Mouse (Mus musculus) ES-CJ7 (cell line): ENCODE results near the gene Pakap.

Experiments
- DNase-seq: peaks from one replicate; pipeline ENCODE4 v3.0.0; 2011; ENCODE audit warnings: low read depth, low spot score

The Pakap gene

GRCm38 (mm10) chr4:57798286-57799018 lies 230.5 kb downstream of the Pakap start:
- peak; percentile 57 for DNase-seq

- DNase-seq: no peak
Observed at GRCm38 (mm10) chr4:57799297-57799696, 231.3 kb downstream of the Pakap start.

- DNase-seq: no peak
Observed at GRCm38 (mm10) chr4:57801239-57801638, 233.3 kb downstream of the Pakap start.

DNA sequence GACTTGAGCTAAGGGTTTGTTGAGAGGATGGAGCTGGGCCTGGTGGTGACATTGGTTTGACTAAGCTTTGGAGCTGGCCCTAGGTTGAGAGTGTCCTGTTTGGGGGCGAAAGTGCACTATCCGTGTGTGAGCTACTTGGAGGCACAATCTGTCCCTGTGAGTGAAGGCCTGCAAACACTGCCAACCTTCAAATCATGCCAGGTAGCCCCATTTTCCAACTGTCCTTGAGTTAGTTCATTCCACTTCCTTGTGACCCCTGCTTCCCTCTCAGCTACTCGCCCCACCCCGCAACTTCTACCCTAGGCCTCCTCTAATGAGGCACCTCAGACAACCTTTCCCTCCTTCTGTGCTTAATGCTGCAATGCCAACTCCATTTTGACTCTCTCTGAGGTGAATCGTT lies 234.0 kb downstream of the Pakap start:
- DNase-seq: no peak

DNA sequence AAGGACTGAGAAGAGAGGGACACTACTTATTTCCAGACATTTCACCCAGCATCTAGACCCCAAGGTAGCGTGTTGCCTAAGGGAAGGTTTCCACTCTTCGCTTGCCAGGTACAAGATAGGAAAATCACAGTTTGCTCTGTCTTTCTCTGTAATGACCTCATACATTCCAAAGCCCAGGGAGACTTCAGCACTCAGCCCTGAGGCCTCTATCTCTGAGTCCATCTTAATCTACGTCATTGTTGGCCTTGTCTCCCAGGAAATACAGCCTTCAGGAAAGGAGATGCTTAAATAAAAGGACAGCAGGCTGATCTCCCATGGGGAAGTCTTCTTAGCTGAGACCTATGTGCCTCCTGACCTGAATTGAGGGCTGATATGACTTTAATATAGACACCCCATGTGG lies 234.4 kb downstream of the Pakap start:
- no peak for DNase-seq

- no peak for DNase-seq
Observed at GRCm38 (mm10) chr4:57804902-57805301, 236.9 kb downstream of the Pakap start.

DNA sequence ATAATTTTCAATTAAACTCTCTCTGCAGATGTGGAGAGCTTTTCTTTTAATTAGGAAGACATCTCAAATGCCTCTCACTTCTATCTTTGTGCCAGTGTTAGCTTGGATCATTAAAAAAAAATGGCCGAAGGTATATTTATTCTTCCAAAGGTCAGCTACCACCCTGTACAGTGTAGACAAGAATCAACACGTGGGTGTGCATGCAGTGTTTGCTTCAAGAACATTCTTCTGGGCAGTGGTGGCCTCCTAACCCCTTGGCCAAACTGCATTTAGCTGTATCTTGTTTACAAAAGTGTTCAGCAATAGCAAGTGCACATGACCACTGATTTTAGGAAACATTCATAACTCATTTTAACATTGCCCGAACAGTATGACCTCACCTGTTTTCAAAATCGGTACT lies 241.5 kb downstream of the Pakap start:
- no peak for DNase-seq

DNA sequence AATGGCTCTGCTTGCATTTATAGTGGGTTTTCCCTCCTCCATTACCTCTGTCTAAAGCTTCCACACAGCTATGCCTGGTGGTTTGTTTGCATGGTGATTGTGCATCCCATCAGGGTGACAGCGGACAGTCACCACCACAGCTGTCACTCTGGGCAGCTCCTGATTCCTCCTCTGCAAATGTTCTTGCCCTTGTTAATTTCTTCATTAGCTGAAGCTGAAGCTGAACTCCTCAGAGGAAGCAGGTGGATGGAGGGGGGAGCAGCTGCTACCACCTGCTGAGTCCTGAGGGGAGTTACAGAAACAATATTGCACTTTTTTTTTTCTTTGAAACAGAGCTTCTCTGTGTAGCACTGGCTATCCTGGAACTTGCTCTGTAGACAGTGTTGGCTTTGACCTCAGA lies 244.1 kb downstream of the Pakap start:
- DNase-seq: no peak

DNA sequence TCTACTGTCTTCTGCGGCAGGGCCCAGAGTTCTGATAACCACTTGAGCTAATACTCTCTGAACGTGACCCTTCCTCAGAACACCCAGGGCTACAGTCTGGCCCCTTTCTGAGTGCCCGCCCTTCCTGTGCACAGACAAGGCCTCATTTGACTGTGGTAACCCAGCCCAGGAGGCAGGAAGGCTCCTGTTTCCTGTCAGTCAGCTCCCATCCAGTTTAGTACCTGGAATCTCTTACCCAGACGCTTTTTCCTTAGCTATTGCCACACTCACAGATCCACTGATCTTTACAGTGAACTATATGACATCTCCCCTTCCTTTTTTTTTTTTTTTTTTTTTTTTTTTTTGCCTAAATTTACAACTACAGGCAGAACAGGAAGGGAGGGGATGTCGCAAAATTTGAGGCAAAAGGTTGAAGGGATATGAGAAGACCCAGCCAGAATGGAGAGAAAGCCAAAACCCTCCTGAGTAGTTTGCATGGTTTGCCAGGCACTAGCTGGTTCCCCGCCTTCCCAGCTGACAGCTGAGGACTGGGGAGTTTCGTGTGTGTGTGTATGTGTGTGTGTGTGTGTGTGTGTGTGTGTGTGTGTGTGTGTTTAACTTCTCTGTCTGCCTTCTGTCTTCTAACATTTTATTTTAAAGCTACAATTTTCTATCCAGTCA lies 245.1 kb downstream of the Pakap start:
- DNase-seq: peak; percentile 35

DNA sequence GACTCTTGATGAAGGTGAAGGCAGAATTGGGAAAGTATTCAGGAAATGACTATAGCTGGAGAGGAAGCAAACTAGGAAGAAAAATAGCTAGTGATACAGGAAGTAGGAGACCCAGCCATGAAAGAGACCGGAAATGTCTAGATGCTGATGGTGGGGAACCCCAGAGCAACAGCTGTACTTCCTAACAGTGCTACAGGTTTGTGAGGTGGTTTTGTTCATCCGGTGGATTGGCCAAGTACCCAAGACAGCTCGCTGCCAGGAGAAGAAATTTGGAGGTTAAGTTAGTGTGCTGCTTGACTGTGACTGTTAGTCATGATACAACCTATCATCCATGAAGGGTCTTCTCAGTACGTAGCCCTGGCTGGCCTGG lies 245.6 kb downstream of the Pakap start:
- DNase-seq: no peak

GRCm38 (mm10) chr4:57815355-57815754 lies 247.4 kb downstream of the Pakap start:
- DNase-seq: no peak

DNA sequence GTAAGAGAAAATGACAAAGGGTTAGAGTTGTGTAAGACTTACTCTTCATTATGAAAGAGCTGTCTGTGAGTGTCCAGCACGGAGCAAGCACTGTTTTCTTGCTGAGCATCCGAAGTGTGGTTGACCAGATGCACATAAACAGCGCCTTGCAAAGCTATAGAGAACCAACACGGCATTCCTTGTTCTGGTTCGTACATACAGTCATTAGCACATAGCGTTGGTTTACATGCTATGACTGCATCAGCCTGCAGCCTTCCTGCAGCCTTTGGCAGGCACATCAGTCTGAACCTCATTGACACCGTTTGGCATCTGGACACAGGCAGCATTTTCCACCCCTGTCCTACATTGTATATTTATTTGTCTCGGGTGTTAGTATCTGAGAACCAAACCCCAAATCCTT lies 248.2 kb downstream of the Pakap start:
- DNase-seq: no peak

DNA sequence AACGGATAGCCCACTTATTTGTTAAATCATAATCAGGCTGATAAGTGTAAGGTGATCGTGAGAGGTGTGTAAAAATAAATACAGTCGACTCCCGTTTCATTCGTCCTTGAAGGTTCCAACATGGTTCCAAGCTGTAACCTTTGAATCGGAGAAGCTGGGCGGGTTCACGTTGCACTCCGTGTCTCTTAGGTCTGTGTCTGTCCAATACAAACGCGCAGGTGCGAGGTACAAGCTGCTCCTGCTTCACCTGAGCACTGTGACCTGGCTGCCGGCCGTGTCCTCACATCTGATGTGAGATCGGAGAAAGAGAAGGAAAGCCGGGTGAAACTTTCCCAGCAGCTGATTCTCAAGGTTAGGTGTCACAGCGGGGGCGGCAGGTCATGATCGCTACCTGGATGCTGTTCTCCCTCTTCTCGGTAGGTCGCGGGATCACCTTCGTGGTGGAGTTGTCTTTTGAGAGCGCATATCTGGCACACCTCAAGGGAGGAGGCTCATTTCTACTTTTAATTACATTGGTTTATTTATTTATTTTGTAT lies 252.9 kb downstream of the Pakap start:
- no peak for DNase-seq

DNA sequence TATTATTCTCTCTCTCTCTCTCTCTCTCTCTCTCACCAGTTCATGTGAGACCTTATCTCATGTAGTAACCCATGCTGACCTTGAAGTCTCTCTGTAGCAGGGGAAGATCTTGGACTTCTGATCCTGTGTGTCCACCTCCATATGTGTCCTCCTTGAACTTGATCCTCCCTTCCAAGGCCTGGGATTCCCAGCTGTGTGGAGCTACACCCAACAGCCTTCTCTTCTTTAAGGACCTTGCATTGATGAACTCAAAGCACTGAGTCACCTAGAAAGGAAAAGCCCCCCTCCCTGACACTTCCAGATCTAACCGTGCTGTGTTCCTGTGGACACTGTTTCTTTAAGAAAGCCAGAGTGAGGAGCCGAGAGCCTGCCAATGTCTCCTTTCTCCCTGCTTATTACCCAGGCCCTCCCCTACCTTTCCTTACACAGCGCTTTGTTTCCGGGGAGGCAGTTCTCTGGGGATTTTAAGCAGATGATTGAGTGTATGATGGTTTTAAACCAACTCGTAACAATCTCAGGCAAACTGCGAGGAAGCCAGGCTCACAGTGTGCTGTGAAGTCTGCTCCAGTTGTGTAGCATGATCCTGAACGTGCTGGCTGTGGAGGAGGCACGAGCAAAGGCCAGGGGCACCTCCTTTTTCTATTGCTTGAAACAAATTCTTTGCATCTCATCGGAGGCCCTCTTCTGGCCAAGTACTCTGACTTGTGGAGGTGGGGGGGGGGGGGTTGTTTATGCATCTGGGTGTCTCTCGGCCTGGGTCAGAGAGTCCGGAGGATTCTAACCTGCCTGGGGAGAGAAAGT lies 253.8 kb downstream of the Pakap start:
- DNase-seq: no peak

- no peak for DNase-seq
Observed at GRCm38 (mm10) chr4:57822641-57823040, 254.7 kb downstream of the Pakap start.

DNA sequence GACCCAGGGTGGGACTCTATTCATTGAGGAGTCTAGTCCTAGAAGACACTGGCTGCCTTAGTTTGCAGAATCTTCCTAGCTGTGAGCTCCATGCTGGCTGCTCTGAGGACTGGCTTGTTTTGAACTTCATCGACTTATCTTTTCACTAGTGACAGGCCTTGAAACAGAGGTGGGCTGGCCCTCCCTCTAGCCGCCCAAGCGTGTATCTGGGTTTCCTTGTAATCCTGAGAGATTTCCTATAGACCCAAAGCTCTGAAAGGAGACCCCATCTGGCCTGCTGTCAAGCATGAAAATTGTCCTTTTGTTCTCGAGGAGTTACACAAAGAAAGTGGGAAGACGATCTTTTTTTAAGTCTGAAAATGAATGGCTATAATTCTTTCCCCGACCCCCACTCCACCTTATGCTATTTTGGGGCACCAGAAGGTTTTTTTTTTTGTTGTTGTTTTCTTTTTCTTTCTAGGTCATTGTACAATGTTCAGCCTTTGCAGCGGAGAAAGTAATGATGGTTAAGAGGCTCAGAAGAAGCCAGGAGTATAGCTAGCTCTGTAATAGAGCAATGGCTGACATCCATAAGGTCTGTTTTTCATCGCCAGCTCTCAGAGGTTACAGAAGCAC lies 256.8 kb downstream of the Pakap start:
- no peak for DNase-seq

- no peak for DNase-seq
Observed at GRCm38 (mm10) chr4:57826272-57826671, 258.3 kb downstream of the Pakap start.

- DNase-seq: no peak
Observed at GRCm38 (mm10) chr4:57829131-57829530, 261.2 kb downstream of the Pakap start.

- no peak for DNase-seq
Observed at GRCm38 (mm10) chr4:57829740-57830139, 261.8 kb downstream of the Pakap start.

- DNase-seq: no peak
Observed at GRCm38 (mm10) chr4:57832318-57832717, 264.3 kb downstream of the Pakap start.

DNA sequence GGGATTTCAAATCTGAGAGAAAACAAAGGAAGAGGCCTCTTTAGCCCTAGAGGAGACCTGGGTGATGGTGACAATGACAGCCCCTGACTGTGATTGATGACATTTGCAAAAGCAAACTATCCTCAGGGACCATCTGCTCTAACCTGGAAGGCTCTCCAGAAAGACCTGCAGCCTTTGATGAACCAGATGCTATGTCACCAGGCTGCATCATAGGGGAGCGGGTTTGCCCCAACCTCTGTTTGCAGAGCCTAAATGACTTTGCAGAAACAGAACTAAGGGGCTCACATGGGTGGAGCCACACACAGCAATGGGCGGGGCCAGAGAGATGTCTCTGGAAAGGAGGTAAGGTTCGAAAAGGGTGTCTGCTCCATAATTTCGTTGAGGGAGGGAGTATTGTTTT lies 265.1 kb downstream of the Pakap start:
- no peak for DNase-seq

DNA sequence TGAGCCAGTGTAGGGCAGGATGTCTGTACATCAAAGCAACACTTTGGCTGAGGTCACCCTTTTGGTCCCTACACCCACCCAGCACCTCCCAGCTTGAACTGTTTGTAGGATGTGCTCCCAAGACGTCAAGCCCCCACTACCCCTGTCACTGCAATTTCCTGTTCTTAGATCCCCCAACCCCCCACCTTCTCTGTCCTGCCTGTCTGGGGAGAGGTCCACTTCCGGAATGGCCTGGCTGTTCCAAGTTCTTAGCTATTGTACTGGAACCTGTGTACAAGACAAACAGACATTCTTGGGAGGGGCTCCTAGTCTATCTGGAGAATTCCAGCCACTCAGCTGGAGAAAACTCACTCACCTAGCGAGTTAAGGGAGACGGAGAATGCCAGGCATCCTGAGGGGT lies 266.2 kb downstream of the Pakap start:
- DNase-seq: peak; percentile 90
